Mouse (Mus musculus): ENCODE measurements around the gene Ror2. TPM values are rescaled to one million over a fixed set of nuclear protein-coding genes. Genes with fewer than 3 reads are reported as not detected.

The Ror2 gene
- polyA plus RNA-seq, 1 experiment = 5.9 TPM

DNA sequence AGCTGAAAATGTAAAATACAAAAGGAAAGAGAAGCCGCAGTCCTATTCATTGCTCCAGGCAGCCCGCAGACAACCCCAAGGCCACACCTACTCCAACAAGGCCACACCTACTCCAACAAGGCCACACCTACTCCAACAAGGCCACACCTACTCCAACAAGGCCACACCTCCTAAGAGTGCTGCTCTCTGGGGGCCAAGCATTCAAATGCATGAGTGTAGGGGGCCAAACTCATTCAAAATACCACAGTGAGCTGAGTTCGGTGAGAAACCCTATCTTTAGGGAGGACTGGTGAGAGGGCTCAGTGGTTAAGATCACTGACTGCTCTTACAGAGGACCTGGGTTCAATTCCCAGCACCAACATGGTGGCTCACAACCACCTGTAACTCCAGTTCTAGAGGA, 60.0 kb downstream of the Ror2 start:
- Histone ChIP-seq H3K27ac (ENCODE audit: insufficient read depth, low read depth, low read length) (no peak overlapping the region), H3K27me3 (ENCODE audit: control insufficient read depth, insufficient read depth, low read length) (no peaks in the 10 kb centered on the region), H3K4me1 (ENCODE audit: control insufficient read depth, insufficient read depth, insufficient read length, low read length) (no peaks in the 10 kb centered on the region; the same call in 1 of the 2 replicates), H3K4me3 (ENCODE audit: low read depth, low read length) (no peak overlapping the region), H3K36me3 (ENCODE audit: control insufficient read depth, insufficient read depth, low read length) (no peaks in the 10 kb centered on the region)
- TF ChIP-seq POLR2A (IDR thresholded peaks at IDR 0.05; ENCODE audit: low read depth, low read length) = no peak
- TF ChIP-seq CTCF (IDR thresholded peaks at IDR 0.05; ENCODE audit: extremely low read depth, insufficient read length, insufficient replicate concordance, low read depth, low read length) = no peak
- WGBS = 95% methylated on average over 3 of the region's 3 CpGs

DNA sequence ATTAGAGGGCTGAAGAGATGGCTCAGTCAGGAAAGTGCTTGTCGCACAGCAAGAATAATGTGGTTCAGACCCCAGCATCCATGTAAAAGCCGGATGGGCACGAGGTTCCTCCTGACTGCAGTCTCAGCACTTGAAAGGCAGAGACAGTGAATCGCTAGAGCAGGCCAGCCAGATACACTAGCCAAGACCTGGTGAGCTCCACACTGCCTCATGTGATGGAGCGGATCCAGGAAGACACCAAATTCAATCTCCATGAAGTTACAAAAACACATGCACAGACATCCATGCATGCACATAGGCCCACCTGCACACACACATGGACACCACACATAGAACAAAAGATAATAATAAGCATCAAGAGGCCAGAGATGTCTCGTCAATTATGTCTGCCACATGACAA, 64.7 kb downstream of the Ror2 start:
- H3K4me1 ChIP-seq (ENCODE audit: control insufficient read depth, insufficient read depth, insufficient read length, low read length) = no peaks in the 10 kb centered on the region
- 85% methylated on average over 6 of the region's 6 CpGs for WGBS
- H3K4me3 ChIP-seq (ENCODE audit: low read depth, low read length) = no peak overlapping the region
- no peak overlapping the region for H3K27ac ChIP-seq (ENCODE audit: insufficient read depth, low read depth, low read length)
- TF ChIP-seq POLR2A (IDR thresholded peaks at IDR 0.05; ENCODE audit: low read depth, low read length) = no peak
- no peak for TF ChIP-seq CTCF (IDR thresholded peaks at IDR 0.05; ENCODE audit: extremely low read depth, insufficient read length, insufficient replicate concordance, low read depth, low read length)
- no peaks in the 10 kb centered on the region for H3K27me3 ChIP-seq (ENCODE audit: control insufficient read depth, insufficient read depth, low read length)
- H3K36me3 ChIP-seq (ENCODE audit: control insufficient read depth, insufficient read depth, low read length) = no peaks in the 10 kb centered on the region

DNA sequence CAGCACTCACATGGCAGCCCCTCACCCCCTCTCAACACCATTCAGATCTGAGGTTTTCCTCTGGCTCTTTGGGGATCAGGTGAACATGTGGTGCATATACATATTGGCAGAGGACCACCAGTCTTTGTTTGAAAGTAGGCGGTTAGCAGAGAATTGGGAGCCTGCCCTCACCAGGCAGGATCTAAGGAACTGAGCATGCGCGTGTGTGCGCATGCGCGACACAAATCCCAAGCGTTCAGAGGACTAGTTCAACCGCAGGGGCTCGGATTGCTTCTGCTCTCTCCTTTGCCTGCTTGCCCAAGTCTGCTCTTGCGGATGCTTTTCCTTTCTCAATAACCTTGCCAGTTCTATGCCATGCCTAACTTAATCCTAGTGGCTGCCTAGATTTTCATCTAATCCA, 66.0 kb downstream of the Ror2 start:
- no peak for TF ChIP-seq POLR2A (IDR thresholded peaks at IDR 0.05; ENCODE audit: low read depth, low read length)
- no peak for TF ChIP-seq CTCF (IDR thresholded peaks at IDR 0.05; ENCODE audit: extremely low read depth, insufficient read length, insufficient replicate concordance, low read depth, low read length)
- Histone ChIP-seq H3K27me3 (ENCODE audit: control insufficient read depth, insufficient read depth, low read length) (no peaks in the 10 kb centered on the region), H3K27ac (ENCODE audit: insufficient read depth, low read depth, low read length) (no peak overlapping the region), H3K4me3 (ENCODE audit: low read depth, low read length) (no peak overlapping the region), H3K4me1 (ENCODE audit: control insufficient read depth, insufficient read depth, insufficient read length, low read length) (no peaks in the 10 kb centered on the region), H3K36me3 (ENCODE audit: control insufficient read depth, insufficient read depth, low read length) (no peaks in the 10 kb centered on the region)
- 96% methylated on average over 10 of the region's 10 CpGs for WGBS

DNA sequence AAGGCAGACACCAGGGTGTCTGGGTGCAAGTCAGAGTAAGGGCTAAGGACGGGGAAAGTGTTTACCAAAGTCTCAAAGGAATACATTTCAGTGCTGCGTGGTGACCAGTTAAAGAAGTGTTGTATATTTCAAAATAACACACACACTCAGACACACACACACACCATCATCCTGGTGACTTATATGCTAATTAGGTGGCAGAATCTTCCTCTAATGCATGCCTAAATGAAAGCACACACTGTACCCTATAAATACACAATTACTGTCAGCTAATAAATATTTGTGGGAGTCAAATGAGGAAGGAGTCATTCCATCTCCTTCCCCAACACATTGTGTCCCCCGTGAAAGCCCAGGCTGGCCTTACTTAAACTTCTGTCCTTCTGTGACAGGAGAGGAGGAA, 66.5 kb downstream of the Ror2 start:
- TF ChIP-seq POLR2A (IDR thresholded peaks at IDR 0.05; ENCODE audit: low read depth, low read length) (no peak), CTCF (IDR thresholded peaks at IDR 0.05; ENCODE audit: extremely low read depth, insufficient read length, insufficient replicate concordance, low read depth, low read length) (no peak)
- Histone ChIP-seq H3K4me3 (ENCODE audit: low read depth, low read length) (no peak overlapping the region), H3K36me3 (ENCODE audit: control insufficient read depth, insufficient read depth, low read length) (no peaks in the 10 kb centered on the region), H3K27me3 (ENCODE audit: control insufficient read depth, insufficient read depth, low read length) (no peaks in the 10 kb centered on the region), H3K27ac (ENCODE audit: insufficient read depth, low read depth, low read length) (no peak overlapping the region), H3K4me1 (ENCODE audit: control insufficient read depth, insufficient read depth, insufficient read length, low read length) (no peaks in the 10 kb centered on the region)
- WGBS = 73% methylated on average over 3 of the region's 3 CpGs

DNA sequence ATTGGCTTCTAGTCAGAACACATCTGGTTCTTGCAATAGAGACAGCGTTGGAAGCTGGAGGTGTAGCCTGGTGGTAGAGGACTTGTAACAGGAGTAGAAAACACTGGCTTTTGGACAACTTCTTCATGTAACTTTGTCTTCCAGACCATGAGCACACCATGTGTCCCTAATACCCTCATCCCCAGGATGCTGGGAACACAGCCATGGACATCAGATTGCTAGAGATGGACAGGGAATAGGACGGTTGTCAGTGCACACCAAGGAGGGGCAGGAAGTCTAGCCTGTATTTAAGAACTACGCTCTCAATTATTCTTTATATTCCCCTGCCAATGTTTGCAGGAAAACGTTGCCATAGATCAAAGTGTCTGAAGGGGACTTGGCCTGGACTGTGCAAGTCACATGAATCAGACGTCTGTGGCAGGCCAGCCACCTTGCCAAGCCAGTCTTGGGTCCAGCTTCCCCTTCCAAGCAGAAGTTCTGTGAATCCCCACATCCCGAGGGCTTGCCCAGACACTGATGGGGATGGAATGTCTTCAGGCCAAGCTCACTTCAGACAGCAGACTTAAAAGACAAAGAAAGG, 68.4 kb downstream of the Ror2 start:
- no peak overlapping the region for H3K27ac ChIP-seq (ENCODE audit: insufficient read depth, low read depth, low read length)
- TF ChIP-seq CTCF (IDR thresholded peaks at IDR 0.05; ENCODE audit: extremely low read depth, insufficient read length, insufficient replicate concordance, low read depth, low read length) = no peak
- TF ChIP-seq POLR2A (IDR thresholded peaks at IDR 0.05; ENCODE audit: low read depth, low read length) = no peak
- no peaks in the 10 kb centered on the region for H3K36me3 ChIP-seq (ENCODE audit: control insufficient read depth, insufficient read depth, low read length)
- no peak overlapping the region for H3K4me3 ChIP-seq (ENCODE audit: low read depth, low read length)
- H3K27me3 ChIP-seq (ENCODE audit: control insufficient read depth, insufficient read depth, low read length) = no peaks in the 10 kb centered on the region
- WGBS = 52% methylated on average over 6 of the region's 6 CpGs
- no peaks in the 10 kb centered on the region for H3K4me1 ChIP-seq (ENCODE audit: control insufficient read depth, insufficient read depth, insufficient read length, low read length)

DNA sequence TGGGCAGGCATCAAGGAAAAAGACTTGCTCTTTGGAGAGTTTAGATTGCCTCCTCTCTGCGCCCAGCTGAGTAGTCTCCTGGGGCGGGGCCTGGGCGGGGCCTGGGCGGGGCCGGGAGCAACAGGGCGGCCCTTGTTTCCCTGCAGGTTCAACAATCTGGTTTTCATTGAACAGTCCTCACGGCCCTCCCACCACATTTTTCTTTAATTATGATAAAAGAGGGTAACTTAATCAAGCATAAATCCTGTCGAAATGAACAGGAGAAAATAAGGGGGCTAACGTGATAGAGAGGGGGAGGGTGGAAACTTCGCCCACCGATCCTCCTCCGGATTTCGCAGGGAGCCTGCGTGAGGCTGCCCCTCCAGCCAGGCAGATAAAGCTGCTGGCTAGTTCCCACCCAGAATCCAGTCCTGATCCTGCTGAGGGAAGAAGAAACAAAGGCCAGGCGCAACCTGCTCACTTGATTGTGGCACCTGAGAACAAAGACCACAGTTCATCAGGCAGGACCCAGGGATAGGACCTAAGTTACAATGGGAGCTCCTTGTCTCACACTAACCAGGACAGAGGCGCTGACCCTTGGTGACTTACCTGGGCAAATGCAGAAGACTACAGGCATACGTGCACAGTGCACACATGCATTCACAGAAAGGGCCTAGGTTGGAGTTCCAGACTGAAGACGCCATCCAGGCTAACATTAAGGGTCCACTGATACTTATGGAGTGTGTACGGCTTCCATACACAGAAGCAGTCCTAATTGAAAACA, 73.8 kb downstream of the Ror2 start:
- TF ChIP-seq CTCF (IDR thresholded peaks at IDR 0.05; ENCODE audit: extremely low read depth, insufficient read length, insufficient replicate concordance, low read depth, low read length) = no peak
- TF ChIP-seq POLR2A (IDR thresholded peaks at IDR 0.05; ENCODE audit: low read depth, low read length) = no peak
- Histone ChIP-seq H3K4me3 (ENCODE audit: low read depth, low read length) (peak overlapping the region; percentile 16; the same call in 1 of the 2 replicates), H3K27ac (ENCODE audit: insufficient read depth, low read depth, low read length) (no peak overlapping the region), H3K27me3 (ENCODE audit: control insufficient read depth, insufficient read depth, low read length) (no peaks in the 10 kb centered on the region), H3K4me1 (ENCODE audit: control insufficient read depth, insufficient read depth, insufficient read length, low read length) (peaks cover 5% of the 10 kb centered on the region; the same call in 1 of the 2 replicates), H3K36me3 (ENCODE audit: control insufficient read depth, insufficient read depth, low read length) (no peaks in the 10 kb centered on the region)
- 25% methylated on average over 19 of the region's 19 CpGs for WGBS

DNA sequence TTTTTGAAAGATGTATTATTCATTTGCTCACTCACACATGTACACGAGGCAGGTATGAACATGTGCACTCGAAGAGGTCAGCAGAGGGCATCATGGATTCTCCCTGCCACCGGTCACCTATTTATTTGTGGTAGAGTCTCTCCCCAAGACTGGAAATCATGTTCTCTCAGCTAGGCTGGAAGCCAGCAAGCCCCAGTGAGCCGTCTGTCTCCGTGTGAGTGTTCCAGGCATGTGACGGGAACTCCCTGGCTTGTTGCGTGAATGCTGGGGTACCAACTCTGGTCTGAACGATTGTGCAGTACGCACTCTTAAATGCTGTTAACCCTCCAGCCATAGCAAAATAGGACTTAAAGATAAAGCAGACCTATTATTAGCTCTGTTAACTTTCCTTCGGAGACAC, 77.4 kb downstream of the Ror2 start:
- no peaks in the 10 kb centered on the region for H3K36me3 ChIP-seq (ENCODE audit: control insufficient read depth, insufficient read depth, low read length)
- 90% methylated on average over 10 of the region's 10 CpGs for WGBS
- H3K4me1 ChIP-seq (ENCODE audit: control insufficient read depth, insufficient read depth, insufficient read length, low read length) = peaks cover 7% of the 10 kb centered on the region; the same call in 1 of the 2 replicates
- no peak overlapping the region for H3K4me3 ChIP-seq (ENCODE audit: low read depth, low read length)
- H3K27ac ChIP-seq (ENCODE audit: insufficient read depth, low read depth, low read length) = no peak overlapping the region
- no peaks in the 10 kb centered on the region for H3K27me3 ChIP-seq (ENCODE audit: control insufficient read depth, insufficient read depth, low read length)
- TF ChIP-seq POLR2A (IDR thresholded peaks at IDR 0.05; ENCODE audit: low read depth, low read length) (no peak), CTCF (IDR thresholded peaks at IDR 0.05; ENCODE audit: extremely low read depth, insufficient read length, insufficient replicate concordance, low read depth, low read length) (no peak)

All from small intestine, adult 2 months (tissue).